Mouse (Mus musculus) limb, embryonic 12.5 days (tissue): ENCODE data around the gene Nptn. TPM values are rescaled to one million over a fixed set of nuclear protein-coding genes. Genes with fewer than 3 reads are reported as not detected.
"Not testable (repeated sequence)": the region's sequence is repeated elsewhere in the genome, so short reads cannot be mapped to it uniquely, and the experiment has no call there.

Experiments used
- ATAC-seq: fragments of 200-750 bp; cut with Nextera tagmentation; 2 replicates; pipeline ENCODE4 v1.8.0; 2017; ENCODE audit warnings: low read depth, moderate TSS enrichment; ENCODE audit not compliant: insufficient number of reproducible peaks, insufficient read depth, low FRiP score, low TSS enrichment
- H3K27ac ChIP-seq: fragments of 300-500 bp; sonication (generic); 2 replicates; pipeline ENCODE4 v1.5.1; 2016; ENCODE audit warnings: mild to moderate bottlenecking, moderate library complexity
- H3K27me3 ChIP-seq: fragments of 300-500 bp; sonication (generic); 2 replicates; pipeline ENCODE4 v1.6.1; 2016; ENCODE audit warnings: mild to moderate bottlenecking, moderate library complexity
- H3K36me3 ChIP-seq: fragments of 300-500 bp; sonication (generic); 2 replicates; pipeline ENCODE4 v1.6.1; 2016; ENCODE audit warnings: mild to moderate bottlenecking, moderate library complexity
- H3K4me1 ChIP-seq: fragments of 300-500 bp; sonication (generic); replicated peaks from 2 replicates; pipeline ENCODE4 v1.6.1; 2016
- H3K4me2 ChIP-seq: fragments of 300-500 bp; sonication (generic); 2 replicates; pipeline ENCODE4 v1.6.1; 2016; ENCODE audit warnings: mild to moderate bottlenecking, moderate library complexity
- H3K4me3 ChIP-seq: fragments of 300-500 bp; sonication (generic); replicated peaks from 2 replicates; pipeline ENCODE4 v1.5.1; 2016; ENCODE audit warnings: mild to moderate bottlenecking
- H3K9ac ChIP-seq: fragments of 300-500 bp; sonication (generic); replicated peaks from 2 replicates; pipeline ENCODE4 v1.6.1; 2016; ENCODE audit warnings: mild to moderate bottlenecking, moderate library complexity
- H3K9me3 ChIP-seq: fragments of 300-500 bp; sonication (generic); 2 replicates; pipeline ENCODE4 v1.6.1; 2016; ENCODE audit warnings: mild to moderate bottlenecking, moderate library complexity
- WGBS: fragments of 180-500 bp; shearing (Covaris S2); methylation state at CpG from one replicate; pipeline ENCODE4 v1.1.7; 2016; 5-methylcytosine and 5-hydroxymethylcytosine counted together
- polyA plus RNA-seq: library from polyadenylated mRNA; unstranded; fragments of >200 nt; fragmentation: Nextera tagmentation; extraction: Ambion mirVana; gene quantifications from 2 replicates; pipeline ENCODE4 v1.2.1, GENCODE M21; 2016

Gene Nptn
- polyA plus RNA-seq, 1 experiment from 2014 or later, result 64.5 TPM

DNA sequence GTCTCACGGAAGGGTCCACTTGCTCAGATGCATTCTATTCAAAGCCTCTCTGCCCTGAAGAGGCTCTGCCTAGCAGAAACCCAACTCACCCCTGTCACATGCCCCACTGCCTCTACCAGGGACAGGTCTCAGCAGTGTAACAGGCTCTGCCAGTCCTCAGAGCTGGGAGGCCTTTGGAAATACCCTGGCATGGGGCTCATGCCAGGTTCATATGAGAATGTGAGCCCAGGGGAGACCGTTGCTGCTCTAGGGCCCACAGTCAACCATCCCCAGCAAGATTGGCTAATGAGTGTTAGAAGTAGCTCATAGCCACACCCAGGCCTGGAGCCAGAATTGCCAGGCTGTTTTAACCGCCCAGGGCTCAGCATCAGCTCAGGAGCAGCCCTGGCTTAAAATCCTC is 32.3 kb upstream of the Nptn start:
- 79% methylated on average over 3 of the region's 3 CpGs for WGBS
- Histone ChIP-seq H3K36me3 (peaks cover 8% of the 10 kb centered on the region), H3K4me3 (no peak overlapping the region), H3K27ac (no peak overlapping the region), H3K9me3 (no peaks in the 10 kb centered on the region), H3K27me3 (no peaks in the 10 kb centered on the region), H3K4me2 (no peak overlapping the region), H3K4me1 (peaks cover 29% of the 10 kb centered on the region), H3K9ac (no peak overlapping the region)
- ATAC-seq, result no peak

DNA sequence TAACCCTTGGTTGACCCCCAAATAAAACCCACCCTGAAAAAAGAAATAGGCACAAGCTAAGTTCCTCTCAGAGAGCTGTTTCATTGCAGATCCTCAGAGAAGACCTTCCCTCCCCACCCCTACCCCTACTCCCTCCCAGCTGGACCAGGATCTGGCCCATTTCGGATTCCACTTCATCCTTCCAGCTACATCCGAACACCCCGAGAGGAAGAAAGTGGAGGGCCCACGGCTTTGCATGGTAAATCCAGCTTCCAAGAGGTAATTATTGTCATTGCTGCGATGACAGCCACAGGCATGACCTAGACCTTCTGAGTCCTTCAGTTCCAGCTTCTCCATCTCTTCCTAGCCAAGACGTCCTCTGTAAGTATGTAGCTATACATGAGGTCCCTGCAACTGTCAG is 31.1 kb upstream of the Nptn start:
- Histone ChIP-seq H3K27ac (no peak overlapping the region), H3K9ac (no peak overlapping the region), H3K27me3 (no peaks in the 10 kb centered on the region), H3K4me2 (no peak overlapping the region), H3K4me1 (peaks cover 28% of the 10 kb centered on the region), H3K4me3 (no peak overlapping the region), H3K9me3 (no peaks in the 10 kb centered on the region), H3K36me3 (peaks cover 8% of the 10 kb centered on the region)
- WGBS, result 90% methylated on average over 6 of the region's 6 CpGs
- no peak for ATAC-seq

DNA sequence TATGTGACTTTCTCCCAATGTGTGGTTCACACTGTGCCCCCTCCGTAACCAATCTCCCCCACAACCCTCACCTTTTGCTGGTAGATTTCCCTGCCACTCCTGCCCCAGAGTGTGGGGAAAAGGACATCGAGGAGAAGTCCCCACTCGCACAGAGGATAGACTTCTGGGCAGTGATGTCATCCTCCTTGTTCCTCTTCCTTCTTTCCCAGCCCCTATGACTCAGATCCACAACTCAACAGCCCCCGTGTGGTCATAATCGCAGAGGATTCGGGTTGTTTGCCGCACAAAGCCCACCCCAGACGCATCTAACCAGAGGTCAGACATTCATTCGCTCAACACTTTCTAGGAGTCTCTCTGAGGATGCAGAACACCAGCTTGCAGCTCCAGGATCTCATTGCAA is 30.0 kb upstream of the Nptn start:
- WGBS, result 83% methylated on average over 9 of the region's 9 CpGs
- ATAC-seq, result no peak
- H3K27me3 ChIP-seq, result no peaks in the 10 kb centered on the region
- H3K9ac ChIP-seq, result no peak overlapping the region
- no peak overlapping the region for H3K4me3 ChIP-seq
- H3K36me3 ChIP-seq, result peaks cover 8% of the 10 kb centered on the region
- H3K27ac ChIP-seq, result no peak overlapping the region
- H3K4me1 ChIP-seq, result peaks cover 36% of the 10 kb centered on the region
- H3K9me3 ChIP-seq, result no peaks in the 10 kb centered on the region
- no peak overlapping the region for H3K4me2 ChIP-seq

DNA sequence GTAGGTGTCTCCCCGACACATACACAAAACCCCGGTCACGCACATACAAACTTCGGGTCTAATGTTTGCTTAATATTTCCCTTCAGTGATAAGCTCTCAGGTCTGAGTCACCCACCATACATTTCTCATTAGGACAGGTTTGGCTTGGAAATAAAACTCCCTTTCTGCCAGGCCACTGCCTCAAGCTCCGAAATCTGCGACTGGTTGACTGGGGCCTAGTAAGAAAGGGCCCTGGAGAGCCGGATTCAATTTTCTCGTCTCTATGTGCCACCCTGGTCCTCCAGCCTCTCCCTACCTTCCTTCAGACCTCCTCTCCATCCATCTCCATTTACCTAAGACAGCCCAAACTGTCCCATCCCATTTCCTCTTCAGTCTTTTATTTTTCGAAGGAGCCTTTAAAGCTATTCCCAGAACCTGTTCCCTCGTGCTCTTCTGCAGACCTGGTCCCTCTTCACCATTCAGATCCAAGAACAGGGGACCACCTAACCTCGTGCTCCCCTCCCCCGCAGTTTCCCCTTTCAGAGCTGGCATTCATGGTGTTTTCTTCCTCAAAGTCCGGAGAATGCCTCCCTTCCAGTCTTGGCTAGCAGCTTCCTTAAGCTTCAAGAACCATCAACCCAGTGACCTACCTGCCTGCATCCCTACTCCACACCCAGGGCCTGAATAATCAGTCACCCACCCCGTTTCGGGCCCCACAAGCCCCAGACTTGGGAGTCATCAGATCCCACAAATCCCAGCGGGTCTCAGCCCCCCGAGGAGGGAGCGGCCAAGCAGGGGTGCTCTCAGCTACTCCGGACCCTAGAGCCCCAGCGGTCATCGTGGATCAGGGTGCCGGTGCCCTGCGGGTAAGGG is 27.8 kb upstream of the Nptn start:
- Histone ChIP-seq H3K9me3 (no peaks in the 10 kb centered on the region), H3K4me1 (peaks cover 30% of the 10 kb centered on the region), H3K4me3 (peak overlapping the region; percentile 91), H3K9ac (peak overlapping the region; percentile 96), H3K27ac (peak overlapping the region; percentile 97), H3K4me2 (peak overlapping the region; percentile 80), H3K36me3 (peaks cover 8% of the 10 kb centered on the region), H3K27me3 (no peaks in the 10 kb centered on the region)
- peak; percentile 35; the same call in 1 of the 2 replicates for ATAC-seq
- WGBS, result 10% methylated on average over 23 of the region's 23 CpGs

DNA sequence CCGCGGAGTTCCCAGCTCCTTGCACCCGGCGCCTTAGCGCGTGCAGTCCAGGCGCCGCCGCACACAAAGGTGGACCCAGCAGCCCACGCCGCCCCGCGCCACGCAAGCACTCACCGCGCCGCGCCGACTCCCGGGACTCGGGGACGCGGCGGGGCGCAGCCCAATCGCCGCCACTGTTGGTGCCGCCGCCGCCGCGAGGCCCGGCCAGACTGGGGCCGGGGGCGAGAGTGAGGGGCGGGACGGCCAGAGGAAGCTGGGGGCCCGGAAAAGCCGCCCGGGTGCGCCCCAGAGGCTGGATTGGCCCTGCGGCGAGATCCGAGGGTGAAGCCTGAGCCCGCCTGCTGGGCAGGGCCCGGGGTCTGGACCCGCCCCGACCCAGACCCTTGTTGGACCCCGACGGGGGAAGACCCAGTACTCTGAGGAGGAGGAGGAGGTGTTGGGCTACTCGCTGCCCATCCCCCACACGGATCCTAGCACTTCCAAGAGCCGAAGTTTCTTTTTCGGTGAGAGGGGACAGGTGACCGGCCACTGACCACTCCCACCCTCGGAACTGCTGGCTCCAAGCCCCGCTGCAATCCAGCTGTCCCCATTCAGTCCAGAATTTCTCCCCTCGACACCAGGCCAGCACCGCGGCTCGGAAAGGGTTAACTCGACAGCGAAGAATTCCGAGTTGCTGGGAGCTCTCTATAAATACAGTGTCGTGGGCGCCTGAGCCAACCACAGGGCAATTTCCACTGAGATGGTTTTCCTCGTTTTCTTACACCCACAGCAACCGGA is 26.9 kb upstream of the Nptn start, which contains the start of gene Cd276:
Gene Cd276, minus strand, starts transcription at position 530 of the 777 bp plus-strand sequence.
- H3K4me2 ChIP-seq, result peak within 1 kb of the TSS; percentile 80
- peak within 1 kb of the TSS; percentile 97 for H3K27ac ChIP-seq
- peaks cover 24% of the 10 kb centered on the region for H3K4me1 ChIP-seq
- peak within 1 kb of the TSS; percentile 91 for H3K4me3 ChIP-seq
- H3K9ac ChIP-seq, result peak within 1 kb of the TSS; percentile 96
- WGBS, result under 1% methylated on average over 68 of the region's 68 CpGs
- no peaks in the 10 kb centered on the region for H3K27me3 ChIP-seq
- H3K36me3 ChIP-seq, result peaks cover 8% of the 10 kb centered on the region; the same call in 1 of the 2 replicates
- peak; percentile 78 for ATAC-seq
- H3K9me3 ChIP-seq, result no peaks in the 10 kb centered on the region

DNA sequence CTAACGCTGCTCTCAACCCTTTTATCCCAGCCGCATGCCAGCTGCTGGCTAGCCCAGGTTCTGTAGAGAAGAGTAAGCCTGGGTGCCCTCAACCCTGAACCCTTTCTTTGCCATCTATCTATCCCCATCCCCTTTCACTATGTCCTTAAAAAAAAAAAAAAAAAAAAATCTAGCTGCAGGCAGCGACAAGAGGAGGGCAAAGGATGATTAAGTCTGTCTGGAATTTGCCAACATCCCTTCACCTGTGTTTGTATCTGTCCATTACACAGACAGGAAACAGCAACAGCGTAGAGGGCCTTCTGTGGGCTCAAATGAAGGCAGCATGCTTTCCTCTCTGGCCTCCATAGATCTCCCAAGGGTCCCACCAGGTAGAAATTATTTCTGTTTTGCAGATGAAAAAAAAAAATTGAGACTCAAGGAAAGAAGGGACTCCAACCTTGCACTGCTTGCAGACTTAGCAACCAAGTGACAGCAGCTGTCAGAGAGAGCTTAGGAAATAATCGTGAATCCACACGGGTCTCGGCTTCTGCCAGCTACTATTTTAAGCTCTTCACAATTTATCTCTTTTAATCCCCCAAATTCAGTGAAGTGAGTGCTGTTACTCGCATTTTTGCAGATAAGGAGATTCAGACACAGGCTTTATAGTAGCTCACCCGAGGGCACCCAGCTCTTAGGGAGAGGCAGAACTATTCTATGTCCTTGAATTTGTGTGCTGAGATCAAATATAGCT is 26.2 kb upstream of the Nptn start:
- peaks cover 24% of the 10 kb centered on the region for H3K4me1 ChIP-seq
- H3K4me3 ChIP-seq, result peak overlapping the region; percentile 91
- H3K27me3 ChIP-seq, result no peaks in the 10 kb centered on the region
- H3K27ac ChIP-seq, result peak overlapping the region; percentile 97
- H3K9ac ChIP-seq, result peak overlapping the region; percentile 96
- H3K36me3 ChIP-seq, result 0 out of 2 replicates have a peak, but pooled peaks cover 5% of the 10 kb centered on the region
- no peaks in the 10 kb centered on the region for H3K9me3 ChIP-seq
- H3K4me2 ChIP-seq, result peak overlapping the region; percentile 80
- WGBS, result 23% methylated on average over 9 of the region's 9 CpGs
- ATAC-seq, result no peak

DNA sequence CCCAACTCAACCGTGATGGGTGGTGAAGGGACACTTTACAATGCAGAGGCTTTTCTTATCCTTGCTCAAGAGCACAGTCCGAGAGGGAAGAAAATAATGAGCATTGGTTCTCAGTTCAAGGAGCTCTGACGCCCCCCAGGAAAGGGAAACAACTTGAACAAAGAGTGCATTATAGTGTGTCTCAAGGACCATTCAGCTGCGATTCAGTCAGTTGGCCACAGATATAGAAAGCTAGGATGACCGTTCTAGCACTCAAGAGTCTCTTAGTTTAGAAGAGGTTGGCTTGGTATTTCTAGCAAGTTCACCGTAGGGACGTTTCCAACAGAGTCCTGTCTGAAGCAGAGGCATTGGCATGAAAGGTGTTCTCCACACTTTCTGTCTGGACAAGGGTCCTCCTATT is 25.4 kb upstream of the Nptn start:
- Histone ChIP-seq H3K36me3 (0 out of 2 replicates have a peak, but pooled peaks cover 5% of the 10 kb centered on the region), H3K4me2 (no peak overlapping the region), H3K27ac (no peak overlapping the region), H3K9ac (no peak overlapping the region), H3K9me3 (no peaks in the 10 kb centered on the region), H3K4me1 (peaks cover 24% of the 10 kb centered on the region), H3K27me3 (no peaks in the 10 kb centered on the region), H3K4me3 (no peak overlapping the region)
- WGBS, result 68% methylated on average over 7 of the region's 7 CpGs
- no peak for ATAC-seq

DNA sequence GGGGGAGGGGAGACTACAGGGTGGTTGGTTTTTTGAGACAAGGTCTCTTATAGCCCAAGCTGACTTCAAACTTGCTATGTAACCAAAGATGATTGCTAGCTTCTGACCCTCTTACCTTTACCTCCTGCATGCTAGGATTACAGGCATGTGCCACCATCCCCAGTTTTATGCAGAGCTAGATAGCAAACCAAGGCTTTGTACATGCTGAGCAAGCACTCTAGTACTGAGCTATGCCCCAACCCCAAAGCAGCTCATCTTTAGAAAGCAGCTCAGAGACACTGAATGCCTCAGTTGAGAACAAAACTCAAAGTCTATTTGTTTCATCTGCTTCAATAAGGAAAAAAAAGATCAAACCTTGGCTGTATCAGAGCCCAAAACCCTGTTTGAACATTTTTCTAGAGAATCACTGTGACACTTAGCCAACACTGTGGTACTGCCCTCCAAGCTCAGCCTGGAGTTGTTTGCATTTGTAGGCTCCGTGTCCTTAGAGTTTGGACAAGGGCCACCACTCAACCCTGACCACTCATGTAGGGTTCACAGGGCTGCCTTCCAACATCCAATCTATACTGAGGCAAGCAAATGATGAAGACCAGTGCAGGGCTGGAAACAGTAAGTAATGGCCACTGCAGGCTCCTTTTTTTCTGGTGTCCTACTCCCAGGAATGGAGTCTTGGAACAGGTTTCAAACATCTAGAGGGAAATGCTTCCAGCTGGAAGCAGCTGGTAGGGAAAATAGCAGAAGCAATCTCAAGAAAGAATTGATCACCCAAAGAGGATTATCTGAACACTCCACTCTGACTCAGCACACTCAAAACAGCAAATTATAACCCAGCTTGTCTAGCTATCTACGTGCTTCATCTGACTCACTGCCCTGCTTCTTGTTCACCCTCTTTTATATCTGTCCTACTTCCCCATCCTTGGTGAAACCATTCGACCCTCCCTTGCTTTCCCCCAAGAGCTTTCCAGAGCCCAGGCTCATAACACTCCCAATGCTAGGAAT is 24.3 kb upstream of the Nptn start:
- Histone ChIP-seq H3K27me3 (no peaks in the 10 kb centered on the region), H3K4me2 (no peak overlapping the region), H3K36me3 (no peaks in the 10 kb centered on the region), H3K27ac (no peak overlapping the region), H3K9ac (no peak overlapping the region), H3K4me1 (peaks cover 24% of the 10 kb centered on the region), H3K4me3 (no peak overlapping the region), H3K9me3 (no peaks in the 10 kb centered on the region)
- WGBS, result 79% methylated on average over 3 of the region's 3 CpGs
- no peak for ATAC-seq

DNA sequence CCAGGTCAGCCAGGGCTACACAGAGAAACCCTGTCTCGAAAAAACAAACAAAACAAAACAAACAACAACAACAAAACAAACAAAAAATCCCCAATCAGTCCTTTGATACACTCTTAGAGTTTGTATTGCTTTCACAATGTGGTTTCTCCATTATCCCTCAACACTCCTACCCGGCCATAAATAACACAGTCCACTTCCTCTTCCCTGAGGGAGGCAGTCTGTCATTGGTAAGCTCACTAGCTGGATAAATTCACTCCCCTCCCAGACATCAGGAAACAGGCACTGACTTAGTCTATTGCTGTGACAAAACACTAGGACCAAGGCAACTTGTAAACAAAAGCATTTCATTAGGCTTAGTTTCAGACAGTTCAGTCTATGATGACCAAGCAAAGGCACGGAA is 21.8 kb upstream of the Nptn start:
- Histone ChIP-seq H3K9ac (no peak overlapping the region), H3K9me3 (no peaks in the 10 kb centered on the region), H3K4me2 (no peak overlapping the region), H3K36me3 (no peaks in the 10 kb centered on the region), H3K27ac (no peak overlapping the region), H3K4me1 (peaks cover 13% of the 10 kb centered on the region), H3K4me3 (no peak overlapping the region), H3K27me3 (no peaks in the 10 kb centered on the region)
- ATAC-seq, result no peak
- 65% methylated on average over 3 of the region's 3 CpGs for WGBS

DNA sequence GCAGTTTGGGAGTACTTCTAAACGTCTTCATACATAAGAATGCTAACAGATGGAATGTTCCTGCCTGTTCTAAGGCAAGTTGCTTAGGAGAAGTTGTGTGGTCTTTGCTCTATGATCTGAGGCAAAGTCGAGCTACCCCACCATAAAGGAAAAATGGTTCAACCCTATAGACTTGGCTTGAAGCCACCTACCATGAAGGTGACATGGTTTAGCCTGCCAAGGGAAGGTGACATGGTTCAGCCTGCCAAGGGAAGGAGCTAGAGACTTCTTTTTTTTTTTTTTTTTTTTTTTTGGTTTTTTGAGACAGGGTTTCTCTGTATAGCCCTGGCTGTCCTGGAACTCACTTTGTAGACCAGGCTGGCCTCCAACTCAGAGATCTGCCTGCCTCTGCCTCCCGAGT is 16.1 kb upstream of the Nptn start:
- H3K4me3 ChIP-seq, H3K27ac ChIP-seq, H3K36me3 ChIP-seq, H3K4me1 ChIP-seq, H3K9ac ChIP-seq, H3K27me3 ChIP-seq, H3K4me2 ChIP-seq, ATAC-seq, H3K9me3 ChIP-seq: not testable (repeated sequence)
- WGBS, result 81% methylated on average over 3 of the region's 3 CpGs
